Mouse (Mus musculus) limb, embryonic 11.5 days (tissue): ENCODE data around the gene Fiz1. TPM values are rescaled to one million over a fixed set of nuclear protein-coding genes. Genes with fewer than 3 reads are reported as not detected.

Source experiments
- ATAC-seq: fragments of 200-750 bp; cut with Nextera tagmentation; 2 replicates; pipeline ENCODE4 v1.8.0; 2017; ENCODE audit warnings: low read depth; ENCODE audit not compliant: insufficient number of reproducible peaks, low FRiP score, low TSS enrichment
- DNase-seq: peaks from one replicate; pipeline ENCODE4 v3.0.0-alpha.2; 2015; ENCODE audit warnings: low spot score
- H3K27ac ChIP-seq: fragments of 300-500 bp; sonication (generic); replicated peaks from 2 replicates; pipeline ENCODE4 v1.5.1; 2014; ENCODE audit warnings: low read depth, mild to moderate bottlenecking, low read length
- H3K27me3 ChIP-seq: fragments of 300-500 bp; sonication (generic); 2 replicates; pipeline ENCODE4 v1.6.1; 2014; ENCODE audit warnings: mild to moderate bottlenecking, low read length, mixed read lengths; ENCODE audit not compliant: control insufficient read depth, insufficient read depth
- H3K36me3 ChIP-seq: fragments of 300-500 bp; sonication (generic); 2 replicates; pipeline ENCODE4 v1.6.1; 2014; ENCODE audit warnings: mild to moderate bottlenecking, low read length, moderate library complexity, mixed read lengths; ENCODE audit not compliant: control insufficient read depth, insufficient read depth
- H3K4me1 ChIP-seq: fragments of 300-500 bp; sonication (generic); 2 replicates; pipeline ENCODE4 v1.6.1; 2014; ENCODE audit warnings: low read length, mixed read lengths; ENCODE audit not compliant: control insufficient read depth, insufficient read depth
- H3K4me2 ChIP-seq: fragments of 300-500 bp; sonication (generic); 2 replicates; pipeline ENCODE4 v1.6.1; 2014; ENCODE audit warnings: low read depth, mild to moderate bottlenecking, moderate library complexity; ENCODE audit not compliant: severe bottlenecking
- H3K4me3 ChIP-seq: fragments of 300-500 bp; sonication (generic); 2 replicates; pipeline ENCODE4 v1.5.1; 2014; ENCODE audit warnings: low read depth, low read length
- H3K9ac ChIP-seq: fragments of 300-500 bp; sonication (generic); 2 replicates; pipeline ENCODE4 v1.6.1; 2014; ENCODE audit warnings: mild to moderate bottlenecking, low read length
- H3K9me3 ChIP-seq: fragments of 300-500 bp; sonication (generic); 2 replicates; pipeline ENCODE4 v1.6.1; 2016; ENCODE audit warnings: low read length; ENCODE audit not compliant: control insufficient read depth
- WGBS: fragments of 180-500 bp; shearing (Covaris S2); extraction: QIAGEN DNeasy Blood & Tissue Kit; methylation state at CpG from one replicate; pipeline ENCODE4 v1.1.7; 2014; 5-methylcytosine and 5-hydroxymethylcytosine counted together
- polyA plus RNA-seq: library from polyadenylated mRNA; unstranded; fragments of >200 nt; fragmentation: Nextera tagmentation; extraction: Ambion mirVana; gene quantifications from 2 replicates; pipeline ENCODE4 v1.2.1, GENCODE M21; 2014

Fiz1 gene
- polyA plus RNA-seq, 1 experiment from 2014 or later, result 52.6 TPM

DNA sequence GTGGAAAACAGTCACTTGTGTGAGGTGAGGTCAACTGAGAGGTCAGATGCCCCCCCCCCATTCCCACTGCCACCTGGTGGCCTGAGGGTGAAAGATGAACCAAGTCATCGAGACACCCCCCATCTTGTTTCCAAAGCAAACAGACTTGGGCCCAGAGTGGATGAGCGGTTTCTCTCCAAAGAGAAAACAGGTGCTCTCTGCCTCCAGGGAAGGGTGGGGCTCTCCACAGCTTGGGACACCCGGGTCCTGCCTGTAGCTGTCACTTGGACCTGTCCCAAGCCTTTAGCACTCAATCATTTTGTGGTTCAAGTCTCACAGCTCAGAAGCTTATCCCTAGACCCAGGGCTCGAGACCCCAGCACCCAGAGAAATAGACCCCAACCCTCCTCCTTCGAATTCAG lies 51.0 kb downstream of the Fiz1 start:
- H3K9me3 ChIP-seq, result no peaks in the 10 kb centered on the region
- no peaks in the 10 kb centered on the region for H3K36me3 ChIP-seq
- H3K4me2 ChIP-seq, result no peak overlapping the region
- H3K27me3 ChIP-seq, result no peaks in the 10 kb centered on the region
- DNase-seq (no peak), ATAC-seq (no peak)
- 77% methylated on average over 5 of the region's 5 CpGs for WGBS
- H3K27ac ChIP-seq, result no peak overlapping the region
- H3K9ac ChIP-seq, result no peak overlapping the region
- no peaks in the 10 kb centered on the region for H3K4me1 ChIP-seq
- H3K4me3 ChIP-seq, result no peak overlapping the region

- no peaks in the 10 kb centered on the region; the same call in 1 of the 2 replicates for H3K9me3 ChIP-seq
- no peak overlapping the region for H3K9ac ChIP-seq
- no peak overlapping the region for H3K4me2 ChIP-seq
- no peaks in the 10 kb centered on the region for H3K27me3 ChIP-seq
- 83% methylated on average over 10 of the region's 10 CpGs for WGBS
- H3K4me1 ChIP-seq, result no peaks in the 10 kb centered on the region
- no peak for ATAC-seq
- H3K4me3 ChIP-seq, result no peak overlapping the region
- no peak for DNase-seq
- H3K36me3 ChIP-seq, result no peaks in the 10 kb centered on the region
- no peak overlapping the region for H3K27ac ChIP-seq
These were observed 57.1 kb downstream of the Fiz1 start for GRCm38 (mm10) chr7:4957361-4957760.

Other genes with a start within 250 kb of the Fiz1 start
- not detected in 2 replicates for gene Fam71e2, start 243.4 kb downstream of the Fiz1 start, polyA plus RNA-seq
- gene Il11, start 231.8 kb downstream of the Fiz1 start, polyA plus RNA-seq, result not detected in 2 replicates
- gene Tmem190, start 231.8 kb downstream of the Fiz1 start, polyA plus RNA-seq, result 0.41 TPM in 1 of 2 replicates, not detected in the other
- gene Tmem238, start 225.0 kb downstream of the Fiz1 start, polyA plus RNA-seq, result 2.1 and 2.6 TPM in 2 replicates
- gene Rpl28, start 221.8 kb downstream of the Fiz1 start, polyA plus RNA-seq, result 266 and 269 TPM in 2 replicates
- 527 and 540 TPM in 2 replicates for gene Ube2s, start 202.1 kb downstream of the Fiz1 start, polyA plus RNA-seq
- 0.20 and 0.44 TPM in 2 replicates for gene Shisa7, start 170.0 kb downstream of the Fiz1 start, polyA plus RNA-seq
- gene Isoc2b, start 144.4 kb downstream of the Fiz1 start, polyA plus RNA-seq, result 2.8 and 3.5 TPM in 2 replicates
- 0.63 and 0.84 TPM in 2 replicates for gene Isoc2a, start 137.5 kb downstream of the Fiz1 start, polyA plus RNA-seq
- gene Gm36210, start 108.2 kb downstream of the Fiz1 start, polyA plus RNA-seq, result not detected in 2 replicates
- 3.8 and 4.2 TPM in 2 replicates for gene Zfp628, start 99.5 kb downstream of the Fiz1 start, polyA plus RNA-seq
- gene Nat14, start 92.7 kb downstream of the Fiz1 start, polyA plus RNA-seq, result 1.9 and 2.9 TPM in 2 replicates
- gene Ssc5d, start 88.9 kb downstream of the Fiz1 start, polyA plus RNA-seq, result 1.7 and 1.9 TPM in 2 replicates
- gene Sbk2, start 50.3 kb downstream of the Fiz1 start, polyA plus RNA-seq, result 0.08 and 0.18 TPM in 2 replicates
- 0.04 TPM in 1 of 2 replicates, not detected in the other for gene Sbk3, start 43.5 kb downstream of the Fiz1 start, polyA plus RNA-seq
- gene Zfp579, start 18.5 kb downstream of the Fiz1 start, polyA plus RNA-seq, result 33.3 and 39.2 TPM in 2 replicates
- 9.3 and 9.6 TPM in 2 replicates for gene Zfp524, start 282 bp downstream of the Fiz1 start, polyA plus RNA-seq
- 0.45 and 1.4 TPM in 2 replicates for gene Gm44973, start 799 bp upstream of the Fiz1 start, polyA plus RNA-seq
- gene Zfp865, start 5.7 kb upstream of the Fiz1 start, polyA plus RNA-seq, result 7.5 and 8.2 TPM in 2 replicates
- gene Ccdc106, start 5.9 kb upstream of the Fiz1 start, polyA plus RNA-seq, result 12.5 and 14.4 TPM in 2 replicates
- not detected in 2 replicates for gene 4632433K11Rik, start 19.4 kb upstream of the Fiz1 start, polyA plus RNA-seq
- 2.7 and 4.1 TPM in 2 replicates for gene Zfp784, start 23.7 kb upstream of the Fiz1 start, polyA plus RNA-seq
- gene Zfp580, start 36.8 kb upstream of the Fiz1 start, polyA plus RNA-seq, result 31.8 and 32.9 TPM in 2 replicates
- gene U2af2, start 47.4 kb upstream of the Fiz1 start, polyA plus RNA-seq, result 193 and 203 TPM in 2 replicates
- 60.1 and 62.2 TPM in 2 replicates for gene Epn1, start 65.5 kb upstream of the Fiz1 start, polyA plus RNA-seq
- gene Rfpl4, start 102.3 kb upstream of the Fiz1 start, polyA plus RNA-seq, result not detected in 2 replicates
- 0.29 TPM in 1 of 2 replicates, not detected in the other for gene Rasl2-9, start 111.3 kb upstream of the Fiz1 start, polyA plus RNA-seq
- 0.01 TPM in 1 of 2 replicates, not detected in the other for gene Vmn1r55, start 135.0 kb upstream of the Fiz1 start, polyA plus RNA-seq
- gene Vmn1r56, start 182.1 kb upstream of the Fiz1 start, polyA plus RNA-seq, result not detected in 2 replicates
- gene Vmn1r57, start 203.8 kb upstream of the Fiz1 start, polyA plus RNA-seq, result not detected in 2 replicates